Mouse (Mus musculus): ENCODE results near the gene Ankrd40. TPM values are rescaled to one million over a fixed set of nuclear protein-coding genes. Genes with fewer than 3 reads are reported as not detected.

Gene Ankrd40
- total RNA-seq (2023), result 10 to 100 TPM; 38.0 to 49.6 TPM

DNA sequence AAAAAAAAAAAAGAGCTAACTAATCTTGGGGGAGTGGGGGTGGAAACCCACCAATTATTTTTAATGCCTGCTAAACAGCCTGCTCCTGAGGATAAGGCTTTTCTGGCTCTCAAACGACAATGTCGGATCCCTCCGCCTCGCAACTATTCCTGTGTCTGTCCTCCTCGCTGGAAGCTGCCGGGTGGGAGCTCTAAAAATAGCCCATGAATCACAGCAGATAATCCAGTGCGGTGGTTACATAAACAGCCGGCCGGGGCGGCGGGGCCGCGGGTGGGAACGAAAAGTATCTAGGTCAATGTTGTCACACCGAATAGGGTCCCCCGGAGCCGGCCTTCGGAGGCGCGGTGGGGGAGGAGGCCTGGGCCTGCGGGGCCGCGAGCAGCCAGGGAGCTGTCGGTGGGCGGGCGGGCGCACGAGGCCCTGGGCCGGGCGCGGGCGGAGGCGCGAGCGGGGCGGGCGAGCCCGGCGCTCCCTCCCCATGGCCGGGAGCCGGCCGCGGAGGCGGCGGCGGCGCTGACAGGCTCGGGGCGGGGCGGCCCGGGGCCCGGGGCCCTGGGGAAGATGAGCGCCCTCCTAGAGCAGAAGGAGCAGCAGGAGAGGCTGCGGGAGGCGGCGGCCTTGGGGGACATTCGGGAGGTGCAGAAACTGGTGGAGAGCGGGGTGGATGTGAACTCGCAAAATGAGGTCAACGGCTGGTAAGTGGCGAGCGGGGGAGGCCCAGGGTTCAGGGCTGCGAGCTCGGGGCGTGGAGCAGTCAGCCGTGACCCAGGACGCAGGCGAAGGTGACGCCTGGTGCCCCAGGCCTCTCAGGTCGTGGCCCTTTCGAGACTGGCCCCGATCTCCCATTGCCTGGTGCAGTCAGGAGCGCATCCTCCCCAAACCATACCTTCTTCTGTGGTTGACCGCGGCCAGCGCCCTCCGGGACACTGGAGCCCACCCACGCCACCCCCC is at the start of gene Ankrd40:
Gene Ankrd40 (plus strand): TSS at position 309 of the 951 bp plus-strand sequence.

DNA sequence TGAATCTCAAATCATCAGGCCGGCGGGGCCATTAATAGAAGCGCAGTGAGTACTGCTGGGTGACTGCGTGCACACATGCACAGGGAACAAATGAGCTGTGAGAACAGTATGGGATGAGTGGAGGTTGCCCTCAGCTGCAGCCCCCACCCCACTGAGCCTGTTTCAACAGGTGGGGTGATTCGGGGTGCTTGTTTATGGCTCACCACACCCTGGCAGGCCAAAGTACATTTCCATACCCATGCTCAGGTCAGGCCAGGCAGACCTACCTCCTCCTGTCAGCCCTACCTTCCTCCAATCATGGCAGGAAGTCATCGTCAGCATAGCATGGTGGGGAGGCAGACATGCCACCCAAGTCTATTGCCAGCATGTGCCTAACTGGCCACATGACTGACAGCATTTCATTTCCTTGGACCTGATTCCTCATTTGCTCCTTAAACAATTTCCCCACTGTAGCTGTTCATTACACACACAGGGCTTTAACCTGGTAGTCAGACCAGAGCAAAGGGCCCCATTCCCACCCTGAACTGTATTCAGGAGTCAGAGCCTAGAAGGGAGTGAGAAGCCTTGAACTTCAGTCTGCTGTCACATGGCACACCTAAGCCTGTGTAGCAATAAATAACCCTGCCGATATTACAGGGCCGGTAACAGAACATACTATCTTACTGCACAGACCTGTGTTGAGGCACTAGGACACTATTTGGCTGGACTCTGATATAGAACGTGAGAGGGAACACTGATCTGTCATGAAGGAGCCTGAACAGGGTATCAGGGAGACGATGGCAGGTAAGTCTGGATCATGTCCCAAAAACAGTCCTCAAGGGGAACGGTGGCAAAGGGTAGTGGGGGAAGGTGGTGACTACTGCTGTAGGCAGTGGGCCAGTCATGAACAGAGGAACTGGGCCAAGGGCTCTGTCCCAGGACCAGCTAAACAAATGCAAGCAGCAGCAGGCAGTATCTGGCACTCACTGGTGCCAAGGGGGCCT is 46.3 kb upstream of the Ankrd40 start, which contains the start of gene Gm21885:
Gene Gm21885 (plus strand): TSS at position 675 of the 983 bp plus-strand sequence.

DNA sequence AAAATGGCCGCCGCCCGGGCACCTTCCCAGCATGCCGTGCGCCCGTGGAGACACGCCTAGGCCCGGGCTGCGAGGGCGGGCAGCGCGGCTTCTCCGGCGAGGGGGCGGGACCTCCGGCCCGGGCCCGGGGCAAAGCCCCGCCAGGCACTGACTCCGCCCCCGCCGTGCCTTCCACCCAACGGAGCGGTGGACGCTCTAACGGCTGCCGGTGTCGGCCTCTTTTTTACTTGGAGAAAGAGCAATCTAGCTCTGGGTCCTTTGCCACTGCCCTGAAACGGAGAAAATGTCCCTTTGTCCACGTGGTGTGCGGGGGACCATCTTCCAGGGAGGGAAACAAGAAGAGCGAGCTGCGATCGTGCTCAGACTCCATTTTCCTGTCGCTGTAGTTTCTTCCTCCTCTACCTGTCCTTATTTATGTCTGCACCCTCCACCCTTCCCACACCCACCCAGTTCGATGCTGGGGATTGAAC is 5.8 kb upstream of the Ankrd40 start, which contains the start of gene Luc7l3:
Gene Luc7l3 (minus strand): TSS at position 58 of the 470 bp plus-strand sequence.

Other genes starting within 250 kb of the Ankrd40 start
- gene Tob1, start 116.5 kb upstream of the Ankrd40 start, total RNA-seq (2023), result 10 to 100 TPM; 66.7 to 70.6 TPM
- gene Wfikkn2, start 82.0 kb upstream of the Ankrd40 start, total RNA-seq (2023), result 1 to 10 TPM; 1.0 to 1.8 TPM
- not detected for gene Gm21885, start 46.1 kb upstream of the Ankrd40 start, total RNA-seq (2023)
- gene Luc7l3, start 6.0 kb upstream of the Ankrd40 start, total RNA-seq (2023), result 100 to 1,000 TPM; 106 to 115 TPM
- gene Abcc3, start 65.0 kb downstream of the Ankrd40 start, total RNA-seq (2023), result 1 to 10 TPM; 5.0 to 5.1 TPM
- not detected for gene Cacna1g, start 146.2 kb downstream of the Ankrd40 start, total RNA-seq (2023)
- not detected for gene Spata20, start 158.2 kb downstream of the Ankrd40 start, total RNA-seq (2023)
- under 1 TPM in 1 of 2 experiments, not detected in 1; 0.15 TPM for gene Epn3, start 172.0 kb downstream of the Ankrd40 start, total RNA-seq (2023)
- not detected for gene Mycbpap, start 193.7 kb downstream of the Ankrd40 start, total RNA-seq (2023)
- 1 to 10 TPM; 5.5 to 7.2 TPM for gene Rsad1, start 221.3 kb downstream of the Ankrd40 start, total RNA-seq (2023)
- gene Chad, start 237.0 kb downstream of the Ankrd40 start, total RNA-seq (2023), result not detected

All from T-cell, adult 66 days (primary cell).